Mouse (Mus musculus) MEL (cell line): ENCODE results near the gene Irs2.

Experiments
- MAZ ChIP-seq: IDR thresholded peaks from 2 replicates; pipeline ENCODE4 v1.6.1; 2012; ENCODE audit warnings: low read depth, mild to moderate bottlenecking, inconsistent platforms, low read length, improper control_type of control experiment
- USF2 ChIP-seq, 2 experiments: IDR thresholded peaks; 2 replicates each; pipeline ENCODE4 v1.6.1; 2011 to 2012; ENCODE audit warnings: improper control_type of control experiment in 2 of 2, low read length in 2 of 2, borderline replicate concordance in 1 of 2, inconsistent platforms in 1 of 2, low read depth in 1 of 2, mild to moderate bottlenecking in 1 of 2; ENCODE audit not compliant: insufficient read depth in 1 of 2

- TF ChIP-seq MAZ (no peak), USF2 (IDR thresholded peaks at IDR 0.05; ENCODE audit: borderline replicate concordance in 1 of 2, insufficient read depth in 1 of 2, low read depth in 1 of 2, low read length in 2 of 2) (no peak)
These were observed 39.6 kb downstream of the Irs2 start for GRCm38 (mm10) chr8:10968687-10969086.
